8 mouse cellular contexts compared by ENCODE assay signal in the genomic region with DNA sequence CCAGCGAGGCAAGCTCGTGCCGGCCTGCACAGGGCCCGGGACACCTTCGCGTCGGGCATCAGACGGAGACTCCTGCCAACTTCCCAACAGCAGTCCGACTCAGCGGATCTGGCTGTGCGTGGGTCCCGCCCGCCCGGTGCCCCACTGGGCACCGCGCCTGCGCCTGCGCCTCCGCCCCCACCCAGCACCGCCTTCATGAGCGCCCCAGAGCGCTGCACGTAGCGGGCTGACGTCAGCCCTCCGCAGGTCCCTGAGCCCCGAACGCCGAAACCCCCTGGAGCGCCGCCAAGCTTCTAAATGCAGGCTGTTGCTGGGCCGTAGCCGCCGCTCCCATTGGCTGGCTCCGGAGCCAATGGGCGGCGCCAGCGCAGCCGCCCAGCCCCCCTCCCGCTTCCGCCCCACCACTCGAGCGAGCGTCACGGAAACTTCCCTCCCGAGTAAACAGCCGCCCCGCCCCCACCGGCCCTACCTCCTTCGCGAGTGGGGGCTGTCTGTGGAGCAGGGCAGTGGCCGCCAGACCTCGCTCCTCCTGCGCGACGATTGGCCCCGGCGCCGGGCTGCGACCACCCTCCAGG. TPM values are rescaled to one million over a fixed set of nuclear protein-coding genes. Genes with fewer than 3 reads are reported as not detected.
A peak's percentile ranks its signal among the peaks of the same experiment; 100 is the strongest.
DNase-seq lines count a peak whose midpoint lies in the region; ATAC-seq and TF ChIP-seq lines count a peak whose summit lies in the region.

No protein-coding gene starts in this region.

- DNase-seq in Patski (ENCODE audit: low read depth, low spot score): peak; percentile 95
- DNase-seq in cerebellum, postnatal 14 days: peak; percentile 99
- peak; percentile 96 to 98 for DNase-seq in frontal cortex, postnatal 14 days (ENCODE audit: low spot score in 2 of 2)
- peak; percentile 98 for DNase-seq in hindbrain, embryonic 14.5 days (ENCODE audit: low spot score)
- peak; percentile 98 to 99 for DNase-seq in layer of hippocampus, postnatal 36 days
- DNase-seq in lung, postnatal 36 days: peak; percentile 99
- DNase-seq in retina, postnatal 1 day: peak; percentile 99
- DNase-seq in urinary bladder, adult 18-20 months (ENCODE audit: low spot score in 2 of 2): peak; percentile 91 to 98

- POLR2A ChIA-PET in Patski (lab: Charles Lee): interaction anchor here (0.5 to 1.2 kb wide), 3 partner anchors 11 to 44 kb away, joined by 3 to 4 read pairs (median 4); no protein-coding TSS in a partner anchor

- H3K9me3 ChIP-seq in hindbrain, embryonic 14.5 days (ENCODE audit: control insufficient read depth, low read length): no peaks in the 10 kb centered on the region

- H3K4me1 ChIP-seq in hindbrain, embryonic 14.5 days (replicated peaks; ENCODE audit: control insufficient read depth, insufficient read depth, low read length): peaks cover 13% of the 10 kb centered on the region

- peak overlapping the region; percentile 98 for H3K9ac ChIP-seq in hindbrain, embryonic 14.5 days

- WGBS in hindbrain, embryonic 14.5 days: 1% methylated on average over 52 of the region's 60 CpGs

- peaks cover 36% of the 10 kb centered on the region for H3K36me3 ChIP-seq in hindbrain, embryonic 14.5 days (replicated peaks; ENCODE audit: control insufficient read depth, insufficient read depth)

- peak overlapping the region; percentile 98 for H3K27ac ChIP-seq in hindbrain, embryonic 14.5 days

- in situ Hi-C loops in Patski (cut with MboI; ENCODE audit: low pct_unique_long_range_greater_than_20kb): no loop called here

- H3K27me3 ChIP-seq in Patski: no peaks in the 10 kb centered on the region
- no peaks in the 10 kb centered on the region for H3K27me3 ChIP-seq in hindbrain, embryonic 14.5 days (ENCODE audit: control insufficient read depth, insufficient read depth, low read length)

- H3K4me2 ChIP-seq in hindbrain, embryonic 14.5 days (replicated peaks): peak overlapping the region; percentile 68

- no peak for TF ChIP-seq CTCF in Patski (IDR thresholded peaks at IDR 0.05)

- H3K4me3 ChIP-seq in hindbrain, embryonic 14.5 days (replicated peaks; ENCODE audit: low read length): peak overlapping the region; percentile 89

- CTCF ChIA-PET in Patski (lab: Charles Lee): no interaction called here

- peak; percentile 71 for ATAC-seq in Patski
- peak; percentile 94 for ATAC-seq in hindbrain, embryonic 14.5 days (ENCODE audit: low FRiP score)

RNA-seq across cellular contexts. Expression of a gene that starts 38.8 kb away (rescaled TPM):
- 0.03 TPM for polyA plus RNA-seq in Patski (2021)
- polyA plus RNA-seq in hindbrain, embryonic 14.5 days (2014; fragmentation: Nextera tagmentation; extraction: Ambion mirVana): 68.5 and 80.0 TPM in 2 replicates
- total RNA-seq in layer of hippocampus, postnatal 36 days (2021): 10 to 100 TPM; 26.9 to 28.7 TPM

RNA-seq across cellular contexts. Expression of a gene that starts 42.4 kb away (rescaled TPM):
- polyA plus RNA-seq in Patski (2021): 49.0 TPM
- 61.4 and 66.3 TPM in 2 replicates for polyA plus RNA-seq in hindbrain, embryonic 14.5 days (2014; fragmentation: Nextera tagmentation; extraction: Ambion mirVana)
- 100 to 1,000 TPM; 137 to 151 TPM for total RNA-seq in layer of hippocampus, postnatal 36 days (2021)

RNA-seq across cellular contexts. Expression of a gene that starts 58.0 kb away (rescaled TPM):
- 0.39 TPM for polyA plus RNA-seq in Patski (2021)
- 2.1 and 2.3 TPM in 2 replicates for polyA plus RNA-seq in hindbrain, embryonic 14.5 days (2014; fragmentation: Nextera tagmentation; extraction: Ambion mirVana)
- total RNA-seq in layer of hippocampus, postnatal 36 days (2021): 1 to 10 TPM; 7.9 to 9.9 TPM

Comparison
In these comparisons a context has a peak if more than half of its experiments do, and no peak if none do; other contexts are left out.
1. Peak in every context shown above with its lines: DNase-seq, ATAC-seq, H3K4me3 ChIP-seq and H3K27ac ChIP-seq.
2. RNA of a gene that starts 38.8 kb away (polyA plus RNA-seq): 68.5 to 80.0 TPM in hindbrain, embryonic 14.5 days; 0.03 TPM in Patski (single experiment); every median in the first group is over 10 times any median in the second.